Mouse (Mus musculus) heart, adult 2 months (tissue): ENCODE results near the gene Hoxa6. TPM values are rescaled to one million over a fixed set of nuclear protein-coding genes. Genes with fewer than 3 reads are reported as not detected.

Source experiments
- DNase-seq, 2 experiments: peaks; one replicate each; pipeline ENCODE4 v3.0.0; 2021
- H3K27ac ChIP-seq: fragments of 200-600 bp; 2 replicates; pipeline ENCODE4 v1.8.1; 2022
- H3K27me3 ChIP-seq: fragments of 200-500 bp; 2 replicates; pipeline ENCODE4 v1.6.1; 2012; ENCODE audit warnings: mild to moderate bottlenecking, low read length, inconsistent platforms, mixed read lengths; ENCODE audit not compliant: control insufficient read depth, insufficient read depth
- H3K36me3 ChIP-seq: fragments of 200-500 bp; 2 replicates; pipeline ENCODE4 v1.6.1; 2012; ENCODE audit warnings: low read length, inconsistent platforms; ENCODE audit not compliant: control insufficient read depth, insufficient read depth
- H3K4me1 ChIP-seq: fragments of 200-500 bp; 2 replicates; pipeline ENCODE4 v1.6.1; 2011; ENCODE audit warnings: low read length; ENCODE audit not compliant: control insufficient read depth, insufficient read depth
- H3K4me3 ChIP-seq: fragments of 200-600 bp; 2 replicates; pipeline ENCODE4 v1.8.1; 2022
- H3K79me2 ChIP-seq: fragments of 200-500 bp; replicated peaks from 2 replicates; pipeline ENCODE4 v1.6.1; 2012; ENCODE audit warnings: mild to moderate bottlenecking, inconsistent platforms, low read length, moderate library complexity, mixed read lengths; ENCODE audit not compliant: control insufficient read depth, insufficient read depth
- H3K9ac ChIP-seq: fragments of 200-500 bp; 2 replicates; pipeline ENCODE4 v1.6.1; 2012; ENCODE audit warnings: low read depth, mild to moderate bottlenecking, control low read depth, inconsistent platforms, low read length, mixed read lengths
- CTCF ChIP-seq: fragments of 200-600 bp; IDR thresholded peaks from 2 replicates; pipeline ENCODE4 v1.8.1; 2022; ENCODE audit warnings: antibody characterized with exemption, mild to moderate bottlenecking, moderate library complexity
- EP300 ChIP-seq: fragments of 200-500 bp; IDR thresholded peaks from 2 replicates; pipeline ENCODE4 v1.6.1; 2011; ENCODE audit warnings: low read depth, low read length, control low read depth; ENCODE audit not compliant: insufficient read depth
- POLR2A ChIP-seq: fragments of 200-500 bp; IDR thresholded peaks from 2 replicates; pipeline ENCODE4 v1.6.1; 2011; ENCODE audit warnings: mild to moderate bottlenecking, low read depth, low read length, control low read depth; ENCODE audit not compliant: insufficient read depth
- WGBS: fragments of 180-500 bp; shearing (Covaris S2); methylation state at CpG from one replicate; pipeline ENCODE4 v1.1.7; 2018; 5-methylcytosine and 5-hydroxymethylcytosine counted together
- intact Hi-C: fragments of 180-260 bp; cut with DNase I; formaldehyde crosslinking; loops from one replicate; pipeline ENCODE4 v1.15.1; 2025
- polyA plus RNA-seq: library from polyadenylated mRNA; depleted of rRNA; stranded (reverse); fragments of >200 nt; gene quantifications from 2 replicates; pipeline ENCODE4 v1.2.3, GENCODE M21; 2012
- total RNA-seq, 2 experiments: library from RNA; stranded (reverse); gene quantifications; 2 replicates each; pipeline ENCODE4 v1.2.3; 2021

Hoxa6 gene
- total and polyA plus RNA-seq, 3 experiments = not detected

- H3K4me1 ChIP-seq = no peaks in the 10 kb centered on the region
- no peaks in the 10 kb centered on the region for H3K79me2 ChIP-seq
- TF ChIP-seq CTCF (no peak), POLR2A (no peak), EP300 (no peak)
- no peaks in the 10 kb centered on the region for H3K36me3 ChIP-seq
- no peak for DNase-seq
- H3K4me3 ChIP-seq = no peak overlapping the region
- intact Hi-C loops = no loop called here
- H3K9ac ChIP-seq = no peak overlapping the region
- 27% methylated on average over 1 of the region's 1 CpGs for WGBS
- H3K27me3 ChIP-seq = peaks cover 22% of the 10 kb centered on the region
- H3K27ac ChIP-seq = no peak overlapping the region
Observed at GRCm38 (mm10) chr6:52186500-52186899, 22.0 kb downstream of the Hoxa6 start.

GRCm38 (mm10) chr6:52185834-52186233, 22.7 kb downstream of the Hoxa6 start:
- Histone ChIP-seq H3K36me3 (no peaks in the 10 kb centered on the region), H3K9ac (no peak overlapping the region), H3K27me3 (peaks cover 18% of the 10 kb centered on the region), H3K4me1 (no peaks in the 10 kb centered on the region), H3K27ac (no peak overlapping the region), H3K4me3 (no peak overlapping the region), H3K79me2 (no peaks in the 10 kb centered on the region)
- TF ChIP-seq CTCF = no peak
- no peak for TF ChIP-seq POLR2A
- TF ChIP-seq EP300 = no peak
- no peak for DNase-seq
- intact Hi-C loops = no loop called here
- WGBS = 22% methylated on average over 3 of the region's 3 CpGs

- no peak for DNase-seq
- no peaks in the 10 kb centered on the region for H3K79me2 ChIP-seq
- intact Hi-C loops = no loop called here
- no peaks in the 10 kb centered on the region for H3K36me3 ChIP-seq
- no peak for TF ChIP-seq CTCF
- no peak for TF ChIP-seq EP300
- no peak for TF ChIP-seq POLR2A
- peaks cover 20% of the 10 kb centered on the region for H3K27me3 ChIP-seq
- H3K4me3 ChIP-seq = no peak overlapping the region
- no peak overlapping the region for H3K27ac ChIP-seq
- no peak overlapping the region for H3K9ac ChIP-seq
- H3K4me1 ChIP-seq = no peaks in the 10 kb centered on the region
- WGBS = 7% methylated on average over 19 of the region's 19 CpGs
Observed at GRCm38 (mm10) chr6:52185222-52185621, 23.3 kb downstream of the Hoxa6 start.

- intact Hi-C loops = no loop called here
- H3K79me2 ChIP-seq = no peaks in the 10 kb centered on the region
- no peak overlapping the region for H3K4me3 ChIP-seq
- TF ChIP-seq POLR2A = no peak
- TF ChIP-seq EP300 = no peak
- no peak for TF ChIP-seq CTCF
- no peak overlapping the region for H3K27ac ChIP-seq
- no peak for DNase-seq
- H3K36me3 ChIP-seq = no peaks in the 10 kb centered on the region
- H3K9ac ChIP-seq = no peak overlapping the region
- peaks cover 18% of the 10 kb centered on the region for H3K27me3 ChIP-seq
- H3K4me1 ChIP-seq = no peaks in the 10 kb centered on the region
- 12% methylated on average over 6 of the region's 6 CpGs for WGBS
Observed at GRCm38 (mm10) chr6:52184668-52185067, 23.9 kb downstream of the Hoxa6 start.

GRCm38 (mm10) chr6:52183311-52184080, 25.0 kb downstream of the Hoxa6 start:
- Histone ChIP-seq H3K4me1 (no peaks in the 10 kb centered on the region), H3K9ac (no peak overlapping the region), H3K27ac (no peak overlapping the region), H3K4me3 (no peak overlapping the region), H3K79me2 (no peaks in the 10 kb centered on the region), H3K36me3 (no peaks in the 10 kb centered on the region), H3K27me3 (peaks cover 16% of the 10 kb centered on the region)
- intact Hi-C loops = no loop called here
- no peak for DNase-seq
- no peak for TF ChIP-seq EP300
- TF ChIP-seq CTCF = no peak
- TF ChIP-seq POLR2A = no peak
- WGBS = 33% methylated on average over 10 of the region's 10 CpGs

GRCm38 (mm10) chr6:52182793-52183192, 25.7 kb downstream of the Hoxa6 start:
- no peaks in the 10 kb centered on the region for H3K36me3 ChIP-seq
- H3K27ac ChIP-seq = no peak overlapping the region
- no peak for DNase-seq
- peaks cover 16% of the 10 kb centered on the region for H3K27me3 ChIP-seq
- TF ChIP-seq POLR2A (no peak), EP300 (no peak)
- H3K4me1 ChIP-seq = no peaks in the 10 kb centered on the region
- H3K79me2 ChIP-seq = no peaks in the 10 kb centered on the region
- WGBS = 24% methylated on average over 1 of the region's 1 CpGs
- no peak overlapping the region for H3K4me3 ChIP-seq
- intact Hi-C loops = no loop called here
- H3K9ac ChIP-seq = no peak overlapping the region
